Mouse (Mus musculus): ENCODE data around the gene Vmo1. TPM values are rescaled to one million over a fixed set of nuclear protein-coding genes. Genes with fewer than 3 reads are reported as not detected.
"Not testable (repeated sequence)": the region's sequence is repeated elsewhere in the genome, so short reads cannot be mapped to it uniquely, and the experiment has no call there.

Vmo1 gene
- polyA plus RNA-seq, 1 experiment from 2014 or later = 0.36 TPM

DNA sequence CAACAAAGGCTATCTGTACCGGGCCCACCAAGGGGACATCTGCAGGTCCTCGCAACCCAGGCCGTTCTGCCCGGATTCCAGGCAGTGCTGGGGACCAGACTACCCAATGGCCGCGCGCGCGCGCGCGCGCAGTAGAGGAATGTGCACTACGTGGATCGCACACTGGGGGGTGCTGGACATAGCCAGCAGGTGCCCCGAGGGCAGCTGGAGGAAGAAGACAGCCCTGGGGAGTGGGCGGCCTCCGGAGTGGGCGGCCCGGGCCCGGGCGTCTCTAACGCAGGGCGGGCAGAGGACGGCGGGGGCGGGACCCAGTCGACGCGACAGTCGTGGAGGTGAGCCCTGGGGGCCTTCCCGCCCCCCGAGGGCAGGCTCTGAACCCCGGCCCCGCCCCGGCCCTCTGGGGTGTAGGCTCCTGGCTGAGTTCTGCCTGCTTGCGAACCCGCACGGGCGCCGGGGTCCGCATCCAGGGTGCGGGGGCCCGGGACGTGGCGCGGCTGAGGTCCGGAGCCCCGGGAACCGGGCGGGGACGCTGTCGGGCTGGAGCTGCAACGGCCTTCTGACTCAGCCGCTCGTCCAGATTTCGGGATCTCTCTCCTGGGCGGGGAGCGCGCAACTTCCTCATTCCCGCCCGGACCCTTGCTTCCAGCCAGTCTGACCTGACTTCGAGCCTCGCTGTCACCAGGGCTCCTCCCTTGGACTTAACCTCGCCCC, 25.6 kb upstream of the Vmo1 start, which contains the start of gene Pld2:
Pld2 (plus strand) TSS at position 188 of the 711 bp plus-strand sequence.
- H3K9ac ChIP-seq (replicated peaks) = peak within 1 kb of the TSS; percentile 51
- 0% methylated on average over 46 of the region's 65 CpGs for WGBS
- peak within 1 kb of the TSS; percentile 53 for H3K4me3 ChIP-seq

DNA sequence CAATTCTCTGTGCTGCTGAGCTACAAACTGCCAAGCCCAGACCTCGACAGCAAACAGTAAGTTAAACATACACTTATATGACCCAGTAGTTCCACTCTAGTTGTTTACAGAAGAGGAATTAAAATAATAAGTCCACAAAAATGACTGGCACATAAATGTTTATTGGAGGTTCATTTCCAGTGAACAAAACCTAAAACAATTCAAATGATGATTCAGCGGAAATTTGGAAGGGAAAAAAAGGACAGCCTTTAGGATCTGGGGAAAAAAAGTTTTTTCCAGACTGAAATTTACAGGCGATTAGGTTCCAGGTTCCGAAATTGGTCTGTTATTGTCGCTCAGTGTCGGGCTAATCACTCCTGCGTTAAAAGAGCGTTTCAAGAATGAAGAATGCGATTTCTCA, 25.0 kb upstream of the Vmo1 start:
- Histone ChIP-seq H3K27me3 (no peaks in the 10 kb centered on the region; the same call in 1 of the 2 replicates), H3K27ac (replicated peaks) (no peak overlapping the region), H3K36me3 (no peaks in the 10 kb centered on the region), H3K4me2 (replicated peaks) (peak overlapping the region; percentile 71), H3K4me3 (peak overlapping the region; percentile 53), H3K9ac (replicated peaks) (peak overlapping the region; percentile 51), H3K9me3 (no peaks in the 10 kb centered on the region), H3K4me1 (peaks cover 8% of the 10 kb centered on the region; the same call in 1 of the 2 replicates)
- no peak for ATAC-seq (replicated peaks)
- 10% methylated on average over 9 of the region's 9 CpGs for WGBS

More for the DNA sequence above, 25.6 kb upstream of the Vmo1 start, which contains the start of gene Pld2:
- Histone ChIP-seq H3K4me2 (replicated peaks) (peak within 1 kb of the TSS; percentile 71), H3K27me3 (no peaks in the 10 kb centered on the region; the same call in 1 of the 2 replicates), H3K9me3 (no peaks in the 10 kb centered on the region), H3K4me1 (peaks cover 8% of the 10 kb centered on the region; the same call in 1 of the 2 replicates), H3K36me3 (no peaks in the 10 kb centered on the region), H3K27ac (replicated peaks) (no peak within 1 kb of the TSS)
- ATAC-seq (replicated peaks) = peak; percentile 70

DNA sequence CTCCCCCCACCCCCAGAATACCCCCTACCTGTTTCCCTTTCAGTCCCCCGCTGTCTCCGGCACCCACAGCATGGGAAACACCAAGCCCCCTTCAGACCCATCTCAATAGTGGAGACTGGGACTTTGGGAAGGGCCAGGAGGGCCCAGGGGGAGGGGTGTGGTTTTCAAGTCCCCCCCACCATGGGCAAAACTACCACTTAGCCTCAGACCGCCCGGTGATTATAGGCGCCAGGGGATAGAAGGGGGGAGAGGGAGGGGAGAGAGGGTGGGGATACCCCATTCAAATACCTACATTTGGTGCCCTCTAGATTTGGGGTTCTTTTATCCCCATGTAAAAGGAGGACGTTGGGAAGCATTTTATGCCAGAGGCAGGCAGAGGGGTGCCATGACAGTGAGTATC, 18.4 kb upstream of the Vmo1 start, which contains the start of gene Gm40193:
Gm40193 (minus strand) TSS at position 101 of the 400 bp plus-strand sequence.
- H3K36me3 ChIP-seq = peaks cover 15% of the 10 kb centered on the region
- H3K27ac ChIP-seq (replicated peaks) = no peak within 1 kb of the TSS
- H3K27me3 ChIP-seq = no peaks in the 10 kb centered on the region
- no peaks in the 10 kb centered on the region for H3K4me1 ChIP-seq
- 74% methylated on average over 6 of the region's 6 CpGs for WGBS
- no peak within 1 kb of the TSS for H3K4me2 ChIP-seq (replicated peaks)
- no peak for ATAC-seq (replicated peaks)
- no peak within 1 kb of the TSS for H3K9ac ChIP-seq (replicated peaks)
- no peak within 1 kb of the TSS for H3K4me3 ChIP-seq
- H3K9me3 ChIP-seq = no peaks in the 10 kb centered on the region

DNA sequence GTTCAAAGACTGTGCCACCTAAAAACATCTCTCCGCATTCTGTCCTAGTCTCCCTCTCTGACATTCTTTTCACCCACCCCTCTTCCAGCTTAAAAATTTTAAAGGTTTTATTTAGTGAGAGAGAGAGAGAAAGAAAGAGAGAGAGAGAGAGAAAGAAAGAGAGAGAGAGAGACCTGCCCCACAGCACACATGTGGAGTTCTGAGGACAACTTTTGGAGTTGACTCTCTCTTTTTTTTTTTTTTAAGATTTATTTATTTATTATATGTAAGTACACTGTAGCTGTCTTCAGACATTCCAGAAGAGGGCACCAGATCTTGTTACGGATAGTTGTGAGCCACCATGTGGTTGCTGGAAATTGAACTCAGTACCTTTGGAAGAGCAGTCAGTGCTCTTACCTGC, 16.6 kb upstream of the Vmo1 start:
- H3K9me3 ChIP-seq; H3K9ac ChIP-seq (replicated peaks); H3K4me3 ChIP-seq; H3K27me3 ChIP-seq; H3K4me2 ChIP-seq (replicated peaks); H3K27ac ChIP-seq (replicated peaks); ATAC-seq (replicated peaks): not testable (repeated sequence)
- WGBS = 85% methylated on average over 2 of the region's 2 CpGs
- H3K4me1 ChIP-seq = peaks cover 11% of the 10 kb centered on the region
- peaks cover 29% of the 10 kb centered on the region for H3K36me3 ChIP-seq

DNA sequence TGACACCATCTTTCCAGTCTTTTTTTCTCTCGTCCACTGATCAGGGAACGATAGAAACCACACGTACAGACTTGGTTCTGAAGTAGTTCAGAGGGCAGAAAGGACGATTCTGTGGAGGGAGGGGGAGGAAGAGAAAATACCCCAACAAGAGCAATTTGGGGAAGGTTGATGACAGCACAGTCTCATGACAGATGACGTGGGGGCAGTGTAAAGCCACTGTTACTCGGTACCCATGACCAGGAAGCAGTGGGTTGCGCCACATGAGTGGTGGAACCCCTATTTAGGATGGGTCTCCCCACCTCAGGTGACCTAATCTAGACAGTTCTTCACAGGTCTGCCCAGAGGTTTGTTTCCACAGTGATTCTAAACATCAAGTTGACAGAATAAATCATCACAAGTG, 14.2 kb upstream of the Vmo1 start:
- 91% methylated on average over 7 of the region's 7 CpGs for WGBS
- no peak for ATAC-seq (replicated peaks)
- H3K4me2 ChIP-seq (replicated peaks) = no peak overlapping the region

DNA sequence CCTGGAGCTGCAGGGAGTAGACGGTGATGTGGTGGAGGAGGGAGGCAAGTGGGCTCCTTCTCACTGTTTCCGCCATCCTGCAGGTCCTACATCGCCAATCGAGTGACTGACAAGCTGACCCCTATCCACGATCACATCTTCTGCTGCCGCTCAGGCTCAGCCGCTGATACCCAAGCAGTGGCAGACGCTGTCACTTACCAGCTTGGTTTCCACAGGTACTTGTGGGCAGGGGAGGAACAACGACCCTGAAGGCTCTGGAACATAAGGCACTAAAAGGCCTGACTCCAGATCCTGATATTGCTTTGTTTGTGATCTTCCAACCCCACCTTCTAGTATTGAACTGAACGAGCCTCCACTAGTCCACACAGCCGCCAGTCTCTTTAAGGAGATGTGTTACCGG, 11.8 kb upstream of the Vmo1 start:
- peak overlapping the region; percentile 69 for H3K4me3 ChIP-seq
- no peaks in the 10 kb centered on the region for H3K9me3 ChIP-seq
- H3K36me3 ChIP-seq = peaks cover 29% of the 10 kb centered on the region
- peak overlapping the region; percentile 61 for H3K9ac ChIP-seq (replicated peaks)
- peaks cover 18% of the 10 kb centered on the region for H3K4me1 ChIP-seq
- no peak overlapping the region for H3K27ac ChIP-seq (replicated peaks)
- no peak for ATAC-seq (replicated peaks)
- H3K27me3 ChIP-seq = no peaks in the 10 kb centered on the region
- 87% methylated on average over 12 of the region's 12 CpGs for WGBS
- peak overlapping the region; percentile 73 for H3K4me2 ChIP-seq (replicated peaks)

More for the DNA sequence above, 14.2 kb upstream of the Vmo1 start:
- H3K27me3 ChIP-seq = no peaks in the 10 kb centered on the region
- no peak overlapping the region for H3K4me3 ChIP-seq
- H3K9ac ChIP-seq (replicated peaks) = no peak overlapping the region
- peaks cover 18% of the 10 kb centered on the region for H3K4me1 ChIP-seq
- no peaks in the 10 kb centered on the region for H3K9me3 ChIP-seq
- H3K27ac ChIP-seq (replicated peaks) = no peak overlapping the region
- H3K36me3 ChIP-seq = peaks cover 29% of the 10 kb centered on the region

DNA sequence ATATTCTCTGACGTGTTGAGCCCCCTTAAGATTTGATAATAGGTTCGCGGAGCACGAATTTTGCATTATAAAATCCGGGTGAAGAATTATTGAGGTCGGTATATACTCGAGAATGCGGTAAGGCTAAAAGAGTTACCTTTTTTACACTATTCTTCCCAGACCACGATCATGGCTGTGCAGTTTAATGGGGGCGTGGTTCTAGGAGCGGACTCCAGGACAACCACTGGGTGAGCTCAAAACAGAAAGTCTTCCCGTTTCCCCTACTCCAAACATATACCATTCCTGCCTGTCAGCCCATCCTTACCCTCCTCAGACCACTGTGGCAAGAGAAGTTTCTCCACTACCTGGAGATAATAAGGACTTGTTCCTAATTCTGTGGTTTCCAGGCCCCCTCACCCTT, 11.3 kb upstream of the Vmo1 start:
- no peaks in the 10 kb centered on the region for H3K27me3 ChIP-seq
- peaks cover 29% of the 10 kb centered on the region for H3K36me3 ChIP-seq
- 0 out of 2 replicates have a peak overlapping the region, but pooled peaks have one; percentile 47 for H3K27ac ChIP-seq (replicated peaks)
- peak; percentile 30; the same call in 1 of the 2 replicates for ATAC-seq (replicated peaks)
- H3K9me3 ChIP-seq = no peaks in the 10 kb centered on the region
- peak overlapping the region; percentile 73 for H3K4me2 ChIP-seq (replicated peaks)
- WGBS = 2% methylated on average over 12 of the region's 12 CpGs
- H3K4me3 ChIP-seq = peak overlapping the region; percentile 69
- peaks cover 18% of the 10 kb centered on the region for H3K4me1 ChIP-seq
- peak overlapping the region; percentile 61 for H3K9ac ChIP-seq (replicated peaks)

DNA sequence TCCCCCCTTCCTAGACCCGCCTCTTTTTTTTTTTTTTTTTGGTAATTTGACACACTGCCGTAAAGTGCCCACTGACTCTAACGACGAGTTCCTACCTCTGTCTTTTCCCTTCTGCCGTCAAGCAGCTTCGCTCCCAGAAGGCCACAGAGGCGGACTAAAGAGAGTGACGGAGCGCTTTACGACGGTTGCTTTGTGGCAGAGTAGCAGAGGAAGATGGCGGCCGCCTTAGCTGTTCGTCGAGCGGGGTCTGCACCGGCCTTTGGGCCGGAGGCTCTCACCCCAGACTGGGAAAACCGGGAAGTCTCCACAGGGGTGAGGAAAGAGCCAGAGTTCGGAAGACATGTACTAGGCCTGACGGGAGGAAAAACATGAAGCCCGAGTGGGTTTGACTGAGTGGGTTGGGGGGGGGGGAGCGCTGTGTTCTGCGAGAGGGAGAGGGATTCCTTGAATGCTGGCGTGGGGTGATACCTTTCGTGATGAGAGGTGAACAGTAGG, 10.8 kb upstream of the Vmo1 start, which contains the start of gene Psmb6:
Psmb6 (plus strand) TSS at position 184 of the 495 bp plus-strand sequence.
- H3K4me2 ChIP-seq (replicated peaks) = peak within 1 kb of the TSS; percentile 73
- under 1% methylated on average over 25 of the region's 26 CpGs for WGBS
- H3K4me1 ChIP-seq = peaks cover 19% of the 10 kb centered on the region
- H3K9me3 ChIP-seq = no peaks in the 10 kb centered on the region
- H3K9ac ChIP-seq (replicated peaks) = peak within 1 kb of the TSS; percentile 61
- peak; percentile 97 for ATAC-seq (replicated peaks)
- peak within 1 kb of the TSS; percentile 69 for H3K4me3 ChIP-seq
- no peaks in the 10 kb centered on the region for H3K27me3 ChIP-seq
- H3K36me3 ChIP-seq = peaks cover 29% of the 10 kb centered on the region
- H3K27ac ChIP-seq (replicated peaks) = peak within 1 kb of the TSS; percentile 47; the same call in 1 of the 2 replicates

DNA sequence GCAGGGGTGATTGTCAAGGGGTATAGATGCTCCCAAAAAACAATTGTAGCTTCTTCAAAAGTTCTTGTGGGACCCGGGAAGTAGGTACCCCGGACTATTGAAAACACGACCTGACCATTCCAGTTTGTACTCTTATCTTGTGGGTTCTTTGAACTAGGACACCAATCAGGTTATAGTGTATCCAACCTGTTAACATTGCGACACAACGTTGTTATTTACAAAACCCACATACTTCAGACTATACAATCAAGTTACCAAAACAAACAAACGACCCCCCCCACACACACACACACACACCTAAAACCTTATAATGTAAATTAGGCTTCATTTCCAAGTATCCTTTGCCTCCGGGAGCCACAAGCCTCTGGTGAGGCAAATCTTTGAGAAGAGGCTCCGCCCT, 10.4 kb upstream of the Vmo1 start:
- H3K36me3 ChIP-seq = peaks cover 28% of the 10 kb centered on the region
- H3K4me3 ChIP-seq = peak overlapping the region; percentile 69
- H3K27ac ChIP-seq (replicated peaks) = no peak overlapping the region
- H3K9me3 ChIP-seq = no peaks in the 10 kb centered on the region
- H3K4me1 ChIP-seq = peaks cover 23% of the 10 kb centered on the region
- no peak; the same call in none of the 2 replicates for ATAC-seq (replicated peaks)
- H3K9ac ChIP-seq (replicated peaks) = 0 out of 2 replicates have a peak overlapping the region, but pooled peaks have one; percentile 13
- 7% methylated on average over 8 of the region's 8 CpGs for WGBS
- peak overlapping the region; percentile 43 for H3K4me2 ChIP-seq (replicated peaks)
- H3K27me3 ChIP-seq = peaks cover under 1% of the 10 kb centered on the region; the same call in 1 of the 2 replicates

DNA sequence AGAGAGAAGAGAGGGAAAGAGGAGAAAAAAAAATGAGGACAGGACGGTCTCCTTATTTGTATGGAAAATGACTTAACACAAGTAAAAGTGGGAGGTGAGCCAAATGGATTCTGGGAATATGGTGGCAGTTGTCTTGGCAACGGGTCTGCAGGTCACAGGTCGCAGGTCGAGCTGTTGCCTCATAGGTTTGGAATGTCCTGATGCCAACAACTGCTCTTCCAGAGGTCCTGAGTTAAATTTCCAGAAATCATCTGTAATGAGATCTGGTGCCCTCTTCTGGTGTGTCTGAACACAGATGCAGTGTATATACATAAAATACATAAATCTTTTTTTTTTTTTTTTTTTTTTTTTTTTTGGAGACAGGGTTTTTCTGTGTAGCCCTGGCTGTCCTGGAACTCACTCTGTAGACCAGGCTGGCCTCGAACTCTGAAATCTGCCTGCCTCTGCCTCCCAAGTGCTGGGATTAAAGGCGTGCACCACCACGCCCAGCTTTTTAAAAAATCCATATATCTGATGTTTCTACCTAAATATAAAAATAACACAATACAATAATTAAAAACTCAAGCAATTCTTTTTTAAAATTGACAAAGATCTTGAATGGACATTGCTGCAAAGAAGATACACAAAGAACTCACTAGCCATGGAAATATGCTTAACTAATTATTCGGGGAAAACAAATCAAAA, 9.0 kb upstream of the Vmo1 start:
- WGBS = 88% methylated on average over 8 of the region's 8 CpGs
- peaks cover 20% of the 10 kb centered on the region for H3K36me3 ChIP-seq
- not testable (repeated sequence) for H3K4me3 ChIP-seq; H3K9ac ChIP-seq (replicated peaks); ATAC-seq (replicated peaks); H3K4me2 ChIP-seq (replicated peaks); H3K27ac ChIP-seq (replicated peaks); H3K27me3 ChIP-seq; H3K9me3 ChIP-seq
- H3K4me1 ChIP-seq = peaks cover 23% of the 10 kb centered on the region

DNA sequence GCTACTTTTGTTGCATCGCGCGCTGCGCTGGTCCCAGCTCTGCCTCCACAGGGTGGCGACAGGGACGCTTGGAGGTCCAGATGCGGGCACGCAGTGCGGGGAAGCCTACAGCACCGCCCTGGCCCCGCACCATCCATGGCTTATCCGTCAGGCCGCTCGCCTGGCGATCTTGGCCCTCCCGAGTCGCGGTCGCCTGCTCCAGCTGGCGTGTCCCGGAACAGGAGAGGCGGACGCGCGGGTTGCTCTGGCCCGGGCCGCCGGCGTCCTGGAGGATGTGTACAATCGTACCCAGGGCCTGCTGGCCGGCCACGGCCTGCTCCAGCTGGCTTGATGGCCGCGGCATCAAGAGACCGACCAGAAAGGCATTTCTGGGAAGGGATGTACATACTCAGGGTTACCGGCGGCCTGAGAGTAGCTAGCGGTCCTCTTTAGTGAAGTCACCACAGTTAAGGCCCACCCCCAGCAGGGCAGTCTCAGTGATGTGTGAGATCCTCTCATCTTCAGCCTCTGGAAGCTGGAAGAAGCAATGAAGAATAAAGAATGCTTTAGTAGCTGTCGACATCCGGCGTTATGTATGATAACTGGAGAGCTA, 5.9 kb upstream of the Vmo1 start:
- H3K4me1 ChIP-seq = peaks cover 7% of the 10 kb centered on the region
- H3K4me3 ChIP-seq = peak overlapping the region; percentile 22
- H3K9me3 ChIP-seq = no peaks in the 10 kb centered on the region
- H3K4me2 ChIP-seq (replicated peaks) = peak overlapping the region; percentile 38
- no peaks in the 10 kb centered on the region for H3K36me3 ChIP-seq
- H3K9ac ChIP-seq (replicated peaks) = peak overlapping the region; percentile 40
- 13% methylated on average over 41 of the region's 41 CpGs for WGBS
- no peak overlapping the region for H3K27ac ChIP-seq (replicated peaks)
- H3K27me3 ChIP-seq = peaks cover 4% of the 10 kb centered on the region; the same call in 1 of the 2 replicates
- ATAC-seq (replicated peaks) = no peak
